Mouse (Mus musculus) C2C12 (cell line): ENCODE data around the gene Ipo11.

Experiments used
- CTCF ChIP-seq: IDR thresholded peaks from one replicate; pipeline ENCODE4 v1.5.1; 2011; ENCODE audit not compliant: control insufficient read depth, insufficient read depth, insufficient read length
- MAX ChIP-seq: IDR thresholded peaks from one replicate; pipeline ENCODE4 v1.6.1; 2011; ENCODE audit warnings: mild to moderate bottlenecking, control low read depth
- MYOD1 ChIP-seq: IDR thresholded peaks from one replicate; pipeline ENCODE4 v1.6.1; 2011; ENCODE audit warnings: low read depth; ENCODE audit not compliant: control insufficient read depth, insufficient read length
- MYOG ChIP-seq: IDR thresholded peaks from one replicate; pipeline ENCODE4 v1.6.1; 2011; ENCODE audit not compliant: control insufficient read depth, insufficient read length; ENCODE audit errors: extremely low read depth
- USF1 ChIP-seq: IDR thresholded peaks from one replicate; pipeline ENCODE4 v1.6.1; 2011; ENCODE audit warnings: low read depth, mild to moderate bottlenecking, control low read depth, moderate library complexity

DNA sequence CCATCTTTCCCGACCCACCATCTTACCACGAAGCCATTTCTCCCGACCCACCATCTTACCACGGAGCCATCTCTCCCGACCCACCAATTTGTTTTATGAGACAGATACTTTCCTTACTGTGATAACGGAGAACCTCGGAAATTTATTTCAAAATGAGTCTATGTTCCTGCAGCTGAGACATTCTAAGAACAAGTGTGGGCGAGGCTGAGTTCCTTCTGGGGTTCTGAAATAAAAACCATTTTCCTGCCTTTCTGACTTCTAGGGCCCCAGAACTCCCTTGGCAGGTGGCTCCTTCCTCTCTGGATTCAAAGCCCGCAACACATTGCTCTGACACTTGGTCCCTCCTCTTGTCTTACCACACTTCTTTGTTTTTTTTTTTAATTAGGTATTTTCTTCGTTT is 168.0 kb downstream of the Ipo11 start:
- no peak for TF ChIP-seq MAX
- no peak for TF ChIP-seq CTCF
- TF ChIP-seq MYOD1 = no peak
- TF ChIP-seq USF1 = no peak
- no peak for TF ChIP-seq MYOG
